19 mouse cellular contexts compared by ENCODE assay signal in genomic region chr4:95076279-95076678, GRCm38 (mm10). TPM values are rescaled to one million over a fixed set of nuclear protein-coding genes. Genes with fewer than 3 reads are reported as not detected.
A peak's percentile ranks its signal among the peaks of the same experiment; 100 is the strongest.
DNase-seq lines count a peak whose midpoint lies in the region; ATAC-seq lines count a peak whose summit lies in the region.
"Had no signal": no experiment of that assay in that cellular context is flagged by ENCODE, and none has a peak within 500 bp of the region (broad histone marks: within the 10 kb centered on the region; RNA-seq: fewer than 3 reads in every experiment).

No protein-coding gene starts in this region.

- H3K9ac ChIP-seq in kidney, embryonic 16.5 days (replicated peaks; ENCODE audit: low read length), result no peak overlapping the region
- no peak overlapping the region for H3K9ac ChIP-seq in embryonic facial prominence, embryonic 14.5 days (ENCODE audit: low read depth, low read length)
- H3K9ac ChIP-seq: embryonic facial prominence, embryonic 15.5 days; forebrain, embryonic 12.5 days; heart, embryonic 12.5 days; hindbrain, embryonic 15.5 days; liver, embryonic 13.5 days; midbrain, embryonic 15.5 days had no signal

- H3K4me2 ChIP-seq in kidney, embryonic 16.5 days (replicated peaks; ENCODE audit: low read depth, low read length), result 0 out of 2 replicates have a peak overlapping the region, but pooled peaks have one; percentile 10
- no peak overlapping the region for H3K4me2 ChIP-seq in embryonic facial prominence, embryonic 14.5 days (ENCODE audit: low read depth, low read length)
- H3K4me2 ChIP-seq: embryonic facial prominence, embryonic 15.5 days; forebrain, embryonic 12.5 days; heart, embryonic 12.5 days; hindbrain, embryonic 15.5 days; midbrain, embryonic 15.5 days had no signal

- H3K4me3 ChIP-seq in kidney, embryonic 16.5 days (ENCODE audit: low read length), result no peak overlapping the region
- no peak overlapping the region for H3K4me3 ChIP-seq in embryonic facial prominence, embryonic 14.5 days (ENCODE audit: low read depth, low read length)
- H3K4me3 ChIP-seq: embryonic facial prominence, embryonic 15.5 days; forebrain, embryonic 12.5 days; heart, embryonic 12.5 days; hindbrain, embryonic 15.5 days; liver, embryonic 13.5 days; megakaryocyte, embryonic 14.5 days; midbrain, embryonic 15.5 days had no signal

- no peaks in the 10 kb centered on the region for H3K36me3 ChIP-seq in kidney, embryonic 16.5 days (ENCODE audit: insufficient read depth, low read length)
- no peaks in the 10 kb centered on the region for H3K36me3 ChIP-seq in embryonic facial prominence, embryonic 14.5 days (ENCODE audit: control insufficient read depth, insufficient read depth, low read length)
- H3K36me3 ChIP-seq: embryonic facial prominence, embryonic 15.5 days; forebrain, embryonic 12.5 days; heart, embryonic 12.5 days; hindbrain, embryonic 15.5 days; liver, embryonic 13.5 days; midbrain, embryonic 15.5 days had no signal

- no peaks in the 10 kb centered on the region for H3K27me3 ChIP-seq in kidney, embryonic 16.5 days (ENCODE audit: insufficient read depth, low read length)
- H3K27me3 ChIP-seq in embryonic facial prominence, embryonic 14.5 days (replicated peaks; ENCODE audit: control insufficient read depth, insufficient read depth, low read length), result no peaks in the 10 kb centered on the region
- H3K27me3 ChIP-seq: embryonic facial prominence, embryonic 15.5 days; heart, embryonic 12.5 days; hindbrain, embryonic 15.5 days; midbrain, embryonic 15.5 days had no signal

- peaks cover 3% of the 10 kb centered on the region; the same call in 1 of the 2 replicates for H3K4me1 ChIP-seq in kidney, embryonic 16.5 days (ENCODE audit: insufficient read depth, low read length)
- peaks cover 4% of the 10 kb centered on the region; the same call in 1 of the 2 replicates for H3K4me1 ChIP-seq in embryonic facial prominence, embryonic 14.5 days (ENCODE audit: control insufficient read depth, insufficient read depth, low read length)
- H3K4me1 ChIP-seq: hindbrain, embryonic 15.5 days; midbrain, embryonic 15.5 days had no signal

- ATAC-seq in kidney, embryonic 16.5 days (ENCODE audit: low FRiP score, low TSS enrichment), result no peak
- peak; percentile 46 for ATAC-seq in embryonic facial prominence, embryonic 14.5 days (ENCODE audit: low read depth)
- ATAC-seq: midbrain, embryonic 15.5 days had no signal

- peak overlapping the region; percentile 21; the same call in 1 of the 2 replicates for H3K27ac ChIP-seq in kidney, embryonic 16.5 days (ENCODE audit: low read length)
- H3K27ac ChIP-seq in embryonic facial prominence, embryonic 14.5 days (replicated peaks; ENCODE audit: low read depth, low read length), result no peak overlapping the region
- H3K27ac ChIP-seq: embryonic facial prominence, embryonic 15.5 days; forebrain, embryonic 12.5 days; hindbrain, embryonic 15.5 days; liver, embryonic 13.5 days; midbrain, embryonic 15.5 days had no signal

- DNase-seq in kidney, postnatal 4 days, result no peak
- DNase-seq in urinary bladder, adult 2 months (ENCODE audit: low spot score), result peak; percentile 35
- DNase-seq in urinary bladder, postnatal 10 days (ENCODE audit: low spot score), result no peak
- DNase-seq in embryonic facial prominence, embryonic 14.5 days (ENCODE audit: low spot score), result peak; percentile 51
- DNase-seq in urinary bladder, postnatal 36 days (ENCODE audit: low spot score in 2 of 2), result peak; percentile 55 to 62
- DNase-seq in frontal cortex, adult 2 months (ENCODE audit: extremely low spot score in 1 of 2, low spot score in 1 of 2), result no peak
- DNase-seq: adrenal gland, adult 8-10 months; cerebellum, postnatal 14 days; layer of hippocampus, postnatal 36 days; left cerebral cortex, postnatal 4 days; liver, embryonic 13.5 days; thymus, adult 18-20 months had no signal

- 42% methylated on average over 14 of the region's 14 CpGs for WGBS in kidney, embryonic 16.5 days
- WGBS in embryonic facial prominence, embryonic 14.5 days, result 39% methylated on average over 14 of the region's 14 CpGs

- H3K9me3 ChIP-seq in kidney, embryonic 16.5 days (ENCODE audit: low read length), result no peaks in the 10 kb centered on the region
- no peaks in the 10 kb centered on the region for H3K9me3 ChIP-seq in embryonic facial prominence, embryonic 14.5 days (ENCODE audit: control insufficient read depth, low read length)
- H3K9me3 ChIP-seq: embryonic facial prominence, embryonic 15.5 days; forebrain, embryonic 12.5 days; heart, embryonic 12.5 days; hindbrain, embryonic 15.5 days; liver, embryonic 13.5 days; megakaryocyte, embryonic 14.5 days; midbrain, embryonic 15.5 days had no signal

RNA-seq across cellular contexts. Expression of gene Jun, which starts 24.3 kb away (rescaled TPM):
- polyA plus RNA-seq in kidney, embryonic 16.5 days (2015; fragmentation: Nextera tagmentation; extraction: Ambion mirVana), result 71.9 and 73.0 TPM in 2 replicates
- polyA plus RNA-seq in urinary bladder, adult 2 months (2012; rRNA removed), result 32.3 and 39.6 TPM in 2 replicates
- polyA plus RNA-seq in embryonic facial prominence, embryonic 14.5 days (2014; fragmentation: Nextera tagmentation; extraction: Ambion mirVana), result 47.1 and 53.6 TPM in 2 replicates
- 41.8 and 45.5 TPM in 2 replicates for polyA plus RNA-seq in frontal cortex, adult 2 months (2012; rRNA removed)

Comparison
In these comparisons a context has a peak if more than half of its experiments do, and no peak if none do; other contexts are left out.
1. DNase-seq: peak in urinary bladder, adult 2 months (single experiment), embryonic facial prominence, embryonic 14.5 days (single experiment) and urinary bladder, postnatal 36 days (2 of 2); none in kidney, postnatal 4 days (0 of 2), urinary bladder, postnatal 10 days (single experiment) and frontal cortex, adult 2 months (0 of 2).